Mouse (Mus musculus): Measurements from ENCODE around the gene Mpv17l2.

The Mpv17l2 gene

DNA sequence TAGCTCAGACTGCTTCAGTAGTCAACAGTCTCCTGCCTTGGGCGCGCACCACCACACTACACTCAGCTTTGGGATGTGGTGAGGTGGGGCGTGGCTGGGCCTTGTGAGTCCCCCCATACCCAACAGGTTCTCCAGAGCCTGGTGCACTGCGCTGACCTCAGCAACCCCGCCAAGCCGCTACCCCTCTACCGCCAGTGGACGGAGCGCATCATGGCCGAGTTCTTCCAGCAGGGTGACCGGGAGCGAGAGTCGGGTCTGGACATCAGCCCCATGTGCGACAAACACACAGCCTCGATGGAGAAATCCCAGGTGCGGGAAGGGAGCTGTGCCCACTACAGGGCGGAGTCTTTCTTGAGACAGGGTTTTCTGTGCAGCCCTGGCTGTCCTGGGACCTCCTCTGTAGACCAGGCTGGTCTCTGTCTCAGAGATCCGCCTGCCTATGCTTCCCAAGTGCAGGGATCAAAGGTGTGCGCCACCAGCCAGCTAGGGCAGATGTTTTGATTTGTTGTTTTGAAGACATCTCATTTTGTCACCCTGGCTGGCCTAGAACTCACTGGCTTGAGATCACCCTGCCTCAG, 11.6 kb downstream of the Mpv17l2 start:
- DNase-seq (ENCODE audit: low read depth), result no peak

DNA sequence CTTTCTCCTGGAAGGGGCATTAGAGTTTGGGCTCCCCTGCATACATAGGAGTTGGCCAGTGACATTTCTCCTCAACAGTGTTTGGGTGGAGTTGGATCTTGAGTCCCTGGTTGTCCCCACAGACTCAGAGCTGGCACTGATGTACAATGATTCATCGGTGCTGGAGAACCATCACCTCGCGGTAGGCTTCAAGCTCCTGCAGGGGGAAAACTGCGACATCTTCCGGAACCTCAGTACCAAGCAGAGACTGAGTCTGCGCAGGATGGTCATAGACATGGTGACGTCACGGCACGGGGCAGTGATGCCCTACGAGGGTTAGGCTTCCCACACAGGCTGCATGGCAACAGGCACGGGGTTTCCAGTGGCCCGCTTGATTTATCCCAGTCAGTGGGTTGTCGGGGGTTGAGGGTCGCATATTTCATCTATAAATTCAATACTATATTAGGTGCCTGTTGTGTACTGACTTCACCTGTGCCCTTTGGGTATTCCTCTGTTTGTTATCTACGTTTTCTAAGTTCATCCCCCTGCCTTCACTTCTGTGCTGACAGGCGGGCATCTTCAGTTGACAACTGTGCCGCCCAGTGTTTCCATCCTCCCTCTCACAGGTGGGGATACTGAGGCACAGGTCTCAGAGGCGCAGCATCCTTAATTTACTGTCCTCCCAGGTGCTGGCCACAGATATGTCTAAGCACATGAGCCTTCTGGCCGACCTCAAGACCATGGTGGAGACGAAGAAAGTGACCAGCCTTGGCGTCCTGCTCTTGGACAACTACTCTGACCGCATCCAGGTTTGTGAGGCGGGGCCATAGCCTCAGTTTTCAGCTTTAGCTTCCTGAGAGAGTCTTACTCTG, 12.3 kb downstream of the Mpv17l2 start:
- DNase-seq (ENCODE audit: low read depth), result no peak

DNA sequence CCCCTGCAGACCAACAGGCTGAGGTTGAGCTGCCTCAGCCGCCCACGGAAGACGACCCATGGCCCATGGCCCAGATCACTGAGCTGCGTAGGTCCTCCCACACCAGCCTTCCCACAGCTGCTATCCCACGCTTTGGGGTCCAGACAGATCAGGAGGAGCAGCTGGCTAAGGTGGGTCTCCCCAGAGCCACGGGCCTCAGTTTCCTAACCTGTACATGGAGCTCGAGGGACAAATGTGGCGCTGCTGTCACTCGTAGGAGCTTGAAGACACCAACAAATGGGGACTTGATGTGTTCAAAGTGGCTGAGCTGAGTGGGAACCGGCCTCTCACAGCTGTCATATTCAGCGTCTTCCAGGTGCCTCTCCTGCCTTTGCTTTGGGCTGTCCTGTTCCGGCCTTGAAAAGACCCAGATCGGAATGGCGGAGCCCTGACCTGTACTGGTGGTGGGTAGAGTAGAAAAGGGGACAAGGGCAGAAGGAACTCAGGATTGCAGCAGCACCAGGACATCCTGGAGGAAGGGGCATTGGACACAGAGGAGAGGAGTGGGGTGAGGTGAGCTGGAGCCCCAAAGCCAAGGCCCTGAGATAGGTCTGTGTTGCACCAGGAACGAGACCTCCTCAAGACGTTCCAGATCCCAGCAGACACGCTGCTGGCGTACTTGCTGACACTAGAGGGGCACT, 13.4 kb downstream of the Mpv17l2 start:
- no peak for DNase-seq (ENCODE audit: low read depth)

DNA sequence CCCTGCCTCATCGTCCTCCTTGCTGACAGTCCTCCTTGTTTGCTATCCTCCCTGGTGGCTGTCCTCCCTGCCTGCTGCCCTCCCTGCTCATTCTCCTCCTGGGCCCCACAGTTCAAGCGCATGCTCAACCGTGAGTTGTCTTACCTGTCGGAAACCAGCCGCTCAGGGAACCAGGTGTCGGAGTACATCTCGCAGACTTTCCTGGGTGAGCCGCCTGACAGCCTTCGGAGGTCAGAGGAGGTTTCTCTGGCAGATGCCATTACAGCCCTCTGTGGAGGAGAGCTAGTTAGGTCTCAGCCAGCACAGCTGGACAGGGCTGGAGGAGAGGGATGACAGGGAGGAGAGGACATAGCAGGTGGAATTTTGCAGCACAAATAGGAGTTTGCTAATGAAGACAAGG, 14.1 kb downstream of the Mpv17l2 start:
- DNase-seq (ENCODE audit: low read depth), result no peak

DNA sequence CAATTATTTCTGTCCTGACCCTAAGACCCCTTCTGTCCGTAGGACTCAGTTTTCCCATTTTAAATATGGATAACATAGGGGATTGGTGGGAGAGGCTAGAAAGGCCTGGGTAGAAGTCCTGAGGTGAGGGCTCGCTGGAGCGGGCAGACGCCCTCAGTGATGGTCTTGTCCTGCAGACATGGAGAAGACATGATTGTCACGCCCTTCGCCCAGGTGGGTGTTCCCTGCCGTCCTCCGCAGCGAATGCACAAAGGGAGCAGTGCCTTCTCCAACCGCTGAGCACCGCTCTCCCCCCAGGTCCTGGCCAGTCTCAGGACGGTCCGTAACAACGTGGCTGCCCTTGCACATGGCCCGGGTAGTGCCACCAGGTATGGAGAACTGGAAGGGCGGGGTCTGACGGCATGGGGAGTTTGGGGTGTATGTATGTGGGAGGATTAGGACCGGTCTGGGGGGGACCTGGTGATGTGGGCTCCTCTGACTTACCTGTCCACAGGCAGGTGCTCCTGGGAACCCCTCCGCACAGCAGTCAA, 15.0 kb downstream of the Mpv17l2 start:
- DNase-seq (ENCODE audit: low read depth), result no peak

DNA sequence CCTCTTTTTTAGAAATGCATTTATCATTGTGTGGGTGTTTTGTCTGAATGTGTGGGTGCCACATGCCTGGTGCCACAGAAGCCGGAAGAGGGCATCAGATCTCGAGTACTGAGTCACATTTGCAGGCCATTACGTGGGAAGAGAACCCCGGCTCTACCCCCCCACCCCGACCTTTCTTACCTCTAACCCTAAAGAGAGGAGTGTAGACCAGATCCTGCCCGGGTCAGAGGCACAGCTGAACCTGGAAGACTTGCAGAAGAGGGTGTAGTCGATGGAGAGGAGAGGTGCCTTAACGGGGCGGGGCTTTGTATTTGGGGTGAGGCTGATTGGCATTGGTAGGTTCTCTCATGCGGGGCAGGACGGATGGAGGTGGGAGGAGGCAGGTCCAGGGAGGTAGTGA, 15.9 kb downstream of the Mpv17l2 start:
- no peak for DNase-seq (ENCODE audit: low read depth)

DNA sequence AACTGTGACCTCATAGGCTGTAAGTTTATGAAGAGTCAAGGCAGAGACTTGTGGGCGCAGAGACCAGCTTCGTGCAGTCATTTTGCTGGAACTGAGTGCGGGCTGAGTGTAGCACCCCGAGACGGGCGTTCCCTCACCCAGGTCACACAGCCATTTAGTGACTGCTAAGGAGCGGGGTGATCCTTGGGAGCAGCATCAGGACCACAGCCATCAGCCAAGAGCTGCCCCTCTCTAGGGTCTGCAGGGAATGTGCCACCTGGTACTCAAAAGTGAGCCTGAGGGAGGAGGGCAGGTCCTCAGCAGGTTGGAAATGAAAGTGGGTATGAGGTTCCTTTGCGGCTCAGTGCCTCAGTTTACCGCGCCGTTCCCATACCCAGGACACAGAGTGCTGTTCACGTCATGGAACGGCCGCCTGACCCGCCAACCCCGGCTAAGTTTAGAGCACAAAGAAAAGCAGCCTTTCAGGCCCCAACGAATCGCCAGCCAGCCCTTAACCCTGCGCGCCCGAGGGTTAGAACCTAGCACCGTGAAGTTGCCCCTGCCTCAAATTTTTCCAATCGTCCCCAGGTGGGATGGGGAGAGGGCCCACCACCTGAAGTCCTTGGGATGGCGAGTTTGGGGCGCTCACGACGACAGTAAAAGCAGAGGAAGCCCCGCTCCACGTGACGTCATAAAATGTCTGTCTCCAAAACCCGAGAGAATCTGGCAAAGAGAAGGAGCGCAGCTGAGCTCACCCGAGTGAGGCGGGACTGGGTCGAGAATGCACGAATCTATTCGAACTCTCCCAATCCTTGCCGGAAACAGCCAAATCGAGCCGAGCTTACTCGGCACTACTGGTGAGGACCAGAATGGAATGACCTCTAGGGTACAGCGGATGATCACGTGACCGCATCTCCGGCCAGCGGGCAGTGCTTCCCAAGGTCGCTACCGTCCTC, 16.8 kb downstream of the Mpv17l2 start:
- no peak for DNase-seq (ENCODE audit: low read depth)

DNA sequence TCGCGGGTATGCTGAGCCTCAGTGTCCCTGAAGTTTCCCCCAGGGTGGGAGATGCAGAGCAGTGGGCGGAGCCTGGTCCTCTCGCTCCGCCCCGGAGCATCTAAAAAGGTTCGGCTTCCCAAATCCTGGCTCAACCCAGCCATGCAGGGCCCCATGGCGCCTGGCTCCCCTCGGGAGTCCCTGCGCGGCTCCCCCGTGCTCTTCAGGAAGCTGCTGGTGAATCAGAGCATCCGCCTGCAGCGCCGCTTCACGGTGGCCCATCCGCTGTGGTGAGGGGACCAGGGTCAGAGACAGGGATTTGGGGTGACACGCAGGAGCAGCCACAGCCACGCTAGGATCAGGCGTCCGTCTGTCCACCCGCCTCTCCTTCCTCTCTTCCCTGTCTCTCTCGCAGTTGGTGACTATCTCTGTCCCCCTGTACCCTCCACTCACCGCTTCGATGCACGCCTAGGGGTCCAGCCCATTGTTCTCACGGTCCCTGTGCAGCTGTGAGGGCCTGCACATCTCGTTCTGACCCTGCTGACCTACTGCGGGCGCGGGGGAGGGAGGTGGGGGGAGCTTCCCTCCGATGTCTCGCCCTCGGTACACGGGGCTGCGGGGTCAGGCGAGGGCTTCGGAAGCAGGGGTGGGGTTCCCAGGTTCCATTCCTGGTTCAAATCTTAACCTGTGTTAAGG, 17.6 kb downstream of the Mpv17l2 start:
- DNase-seq (ENCODE audit: low read depth), result no peak

DNA sequence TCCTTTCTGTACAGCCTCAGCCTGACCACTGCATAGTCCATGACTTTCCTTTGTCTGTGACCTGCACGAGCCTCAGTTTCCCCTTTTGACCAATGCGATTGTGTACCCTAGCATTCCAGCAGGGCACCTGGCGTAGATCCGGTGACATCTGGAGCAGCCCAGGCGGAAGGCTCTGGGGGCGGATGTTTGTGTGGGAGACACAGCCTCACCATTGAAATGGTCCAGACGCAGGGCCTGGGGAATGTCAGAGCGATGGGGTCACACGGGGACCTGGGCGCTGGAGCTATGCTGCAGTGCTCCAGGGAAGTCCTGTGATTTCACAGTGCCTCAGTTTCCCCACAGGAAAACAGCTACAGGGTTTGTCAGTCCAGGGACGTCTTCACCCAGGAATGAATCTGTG, 18.6 kb downstream of the Mpv17l2 start:
- no peak for DNase-seq (ENCODE audit: low read depth)

DNA sequence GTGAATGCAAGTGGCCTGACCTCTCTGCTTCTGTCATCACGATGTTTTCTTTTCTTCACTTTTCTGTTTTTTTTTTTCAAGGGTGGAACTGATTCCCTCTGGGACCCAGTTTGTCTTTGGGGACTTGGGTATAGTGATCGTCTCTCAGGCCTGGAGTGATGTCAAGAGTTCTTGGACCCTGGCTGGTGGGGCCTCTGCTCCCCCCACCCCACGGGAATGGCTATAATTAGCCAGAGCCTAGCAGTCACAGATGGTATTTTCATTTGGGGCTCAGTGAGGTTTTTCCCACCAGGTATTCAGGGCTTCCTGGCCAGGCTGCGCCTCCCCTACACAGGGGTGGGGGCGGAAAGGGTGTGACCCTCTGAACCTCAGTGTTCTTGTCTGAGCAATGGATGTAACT, 19.1 kb downstream of the Mpv17l2 start:
- DNase-seq (ENCODE audit: low read depth), result no peak

DNA sequence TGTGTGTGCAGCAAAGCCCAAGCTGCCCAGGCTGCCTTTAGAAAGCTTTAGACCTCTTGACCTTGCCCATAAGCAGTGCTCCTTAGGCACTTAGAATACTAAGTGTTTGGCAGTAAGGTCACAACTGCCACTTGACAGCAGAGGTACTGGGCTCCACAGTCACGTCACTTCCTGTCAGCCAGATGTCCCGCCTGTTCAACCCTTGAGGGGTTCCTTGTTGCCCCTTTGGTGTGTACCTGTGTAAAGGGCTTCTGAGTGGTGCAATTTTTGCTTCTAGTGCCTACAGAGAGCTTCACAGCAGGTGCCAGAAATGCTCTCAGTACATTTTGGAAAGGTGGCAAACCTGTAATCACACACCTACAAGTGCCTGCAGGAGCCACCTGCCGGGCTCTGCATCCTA, 22.5 kb downstream of the Mpv17l2 start:
- no peak for DNase-seq (ENCODE audit: low read depth)

DNA sequence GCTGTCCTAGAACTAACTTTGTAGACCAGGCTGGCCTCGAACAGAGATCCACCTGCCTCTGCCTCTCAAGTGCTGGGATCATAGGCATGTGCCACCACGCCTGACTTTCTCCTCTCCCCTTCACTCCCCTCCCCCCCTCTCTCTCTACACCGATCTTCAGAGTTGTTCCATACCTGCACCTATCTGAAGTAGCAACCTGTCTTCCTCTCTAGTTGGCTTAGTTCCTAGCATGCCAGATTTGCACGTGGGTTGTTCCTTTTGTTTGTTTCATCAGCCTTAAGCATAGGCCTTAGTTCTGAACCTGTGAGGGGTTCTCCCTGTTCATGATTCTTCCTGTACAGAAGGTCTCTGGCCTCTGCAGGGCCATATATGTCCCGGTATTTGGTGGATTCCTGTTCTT, 23.0 kb downstream of the Mpv17l2 start:
- no peak for DNase-seq (ENCODE audit: low read depth)

DNA sequence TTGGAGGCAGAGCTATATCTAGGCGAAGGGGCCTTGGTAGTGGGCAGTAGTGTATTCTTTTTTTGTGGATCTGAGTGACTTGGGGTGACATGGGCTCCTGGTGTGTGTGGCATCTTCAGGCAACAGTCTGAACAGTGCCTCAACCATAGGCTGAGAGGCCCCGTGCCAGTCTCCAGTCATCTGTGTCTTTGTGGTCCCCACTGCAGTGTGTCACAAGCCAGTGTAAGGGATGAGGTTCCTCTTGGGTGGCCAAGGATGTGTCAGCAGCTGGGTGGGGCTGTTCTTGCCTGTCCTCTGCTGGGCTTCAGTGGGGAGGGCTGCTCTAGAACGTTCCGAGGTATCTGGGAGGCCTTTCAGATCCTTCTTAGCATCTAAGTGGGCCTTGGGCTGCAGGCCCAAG, 29.8 kb downstream of the Mpv17l2 start:
- no peak for DNase-seq (ENCODE audit: low read depth)

DNA sequence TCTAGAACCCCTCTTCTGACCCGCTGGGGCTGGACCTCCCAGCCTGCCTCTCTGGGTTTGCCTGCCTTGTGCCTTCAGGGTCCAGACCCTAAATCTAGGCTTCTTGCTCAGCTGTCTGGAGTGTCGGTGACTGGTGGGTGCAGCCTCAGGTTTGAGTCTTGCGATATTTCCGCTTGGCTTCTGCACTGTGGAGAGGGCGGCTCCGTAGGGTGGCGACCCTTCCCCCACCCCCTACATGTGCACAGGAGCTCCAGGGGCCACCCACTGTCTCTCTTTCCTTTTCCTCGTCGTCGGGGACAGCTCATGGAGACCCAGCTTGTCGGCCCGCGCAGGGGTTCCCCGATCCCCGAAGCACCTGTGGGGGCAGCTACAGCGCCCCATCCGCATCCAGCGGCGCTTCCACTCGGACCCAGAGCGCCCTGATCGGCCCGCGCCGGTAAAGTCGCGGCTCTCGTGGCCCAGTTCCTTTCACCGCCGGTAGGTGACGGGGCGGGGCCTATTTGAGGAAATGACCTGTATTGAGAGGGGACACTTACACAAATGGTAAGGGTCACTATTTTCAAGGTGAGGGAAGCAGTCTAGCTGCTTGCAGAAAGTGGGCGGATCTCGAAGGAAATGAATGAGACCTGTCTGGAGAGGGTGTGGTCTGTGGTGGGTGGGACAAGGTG, 30.8 kb downstream of the Mpv17l2 start:
- DNase-seq (ENCODE audit: low read depth), result no peak

DNA sequence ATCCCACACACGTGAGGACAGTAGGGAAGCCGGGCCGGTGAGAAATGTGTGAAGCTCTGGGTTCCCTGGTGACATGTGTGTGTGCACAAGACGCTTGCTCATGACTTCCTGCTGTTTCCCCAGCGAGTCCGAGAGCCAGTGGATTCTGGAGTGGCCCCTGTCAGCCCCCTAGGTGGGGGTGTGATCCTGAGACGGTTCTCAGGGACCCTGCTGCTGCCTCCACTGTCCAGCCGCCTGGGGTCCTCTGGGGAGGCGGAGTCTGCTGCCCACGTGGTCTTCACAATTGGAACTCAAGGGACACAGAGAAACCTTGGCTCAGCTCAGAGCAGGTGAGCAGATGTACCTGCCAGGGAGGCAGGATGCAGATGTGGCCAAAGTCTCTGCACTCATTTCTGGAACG, 34.0 kb downstream of the Mpv17l2 start:
- no peak for DNase-seq (ENCODE audit: low read depth)

DNA sequence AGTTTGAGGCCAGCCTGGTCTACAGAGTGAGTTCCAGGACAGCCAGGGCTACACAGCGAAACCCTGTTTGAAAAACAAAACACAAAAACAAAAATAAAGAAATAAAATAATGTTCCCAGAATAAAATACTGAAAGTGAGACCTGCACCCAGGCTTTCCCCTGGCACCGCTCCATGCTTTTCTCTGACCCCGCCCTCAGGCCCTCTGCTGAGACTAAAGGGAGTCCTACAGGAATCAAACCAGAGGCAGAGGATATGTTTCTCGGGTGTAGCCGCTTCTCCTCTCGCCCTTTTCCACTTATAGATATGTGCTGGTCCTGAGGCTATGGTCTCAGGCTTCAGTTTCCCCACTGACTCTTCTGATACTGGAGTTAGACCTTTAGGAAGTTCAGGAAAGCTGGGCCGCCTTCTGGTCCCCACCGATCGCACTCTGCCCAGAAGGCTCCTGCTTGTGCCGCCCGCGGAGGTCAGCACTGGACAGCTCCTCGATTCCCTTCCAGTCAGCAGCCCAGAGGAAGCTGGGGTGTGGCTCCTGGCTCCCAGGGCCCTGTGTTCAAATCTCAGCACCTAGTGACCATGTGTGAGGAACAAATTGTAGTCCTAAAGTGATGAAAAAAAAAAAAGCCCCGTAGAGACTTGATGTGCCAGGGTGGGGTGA, 34.8 kb downstream of the Mpv17l2 start:
- DNase-seq (ENCODE audit: low read depth), result no peak

DNA sequence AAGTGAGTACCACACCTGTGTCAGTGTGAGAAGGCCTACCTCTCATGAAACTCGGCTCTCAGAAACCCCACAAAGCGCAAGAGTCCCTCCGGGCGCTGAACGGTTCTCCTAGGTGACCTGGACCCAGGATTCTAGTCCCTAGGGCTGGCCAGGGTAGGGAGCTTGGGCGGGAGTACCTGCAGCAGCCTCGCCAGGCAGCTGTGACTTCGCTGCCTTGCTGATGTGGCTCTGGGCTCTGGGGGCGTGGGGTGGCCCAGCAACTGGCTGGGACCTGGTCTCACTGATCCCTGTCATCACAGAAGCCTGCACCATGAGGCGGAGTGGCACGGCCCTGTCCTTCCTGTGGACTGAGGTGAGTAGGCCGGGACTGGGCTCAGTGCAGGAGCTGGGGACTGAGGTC, 36.5 kb downstream of the Mpv17l2 start:
- DNase-seq (ENCODE audit: low read depth), result no peak

DNA sequence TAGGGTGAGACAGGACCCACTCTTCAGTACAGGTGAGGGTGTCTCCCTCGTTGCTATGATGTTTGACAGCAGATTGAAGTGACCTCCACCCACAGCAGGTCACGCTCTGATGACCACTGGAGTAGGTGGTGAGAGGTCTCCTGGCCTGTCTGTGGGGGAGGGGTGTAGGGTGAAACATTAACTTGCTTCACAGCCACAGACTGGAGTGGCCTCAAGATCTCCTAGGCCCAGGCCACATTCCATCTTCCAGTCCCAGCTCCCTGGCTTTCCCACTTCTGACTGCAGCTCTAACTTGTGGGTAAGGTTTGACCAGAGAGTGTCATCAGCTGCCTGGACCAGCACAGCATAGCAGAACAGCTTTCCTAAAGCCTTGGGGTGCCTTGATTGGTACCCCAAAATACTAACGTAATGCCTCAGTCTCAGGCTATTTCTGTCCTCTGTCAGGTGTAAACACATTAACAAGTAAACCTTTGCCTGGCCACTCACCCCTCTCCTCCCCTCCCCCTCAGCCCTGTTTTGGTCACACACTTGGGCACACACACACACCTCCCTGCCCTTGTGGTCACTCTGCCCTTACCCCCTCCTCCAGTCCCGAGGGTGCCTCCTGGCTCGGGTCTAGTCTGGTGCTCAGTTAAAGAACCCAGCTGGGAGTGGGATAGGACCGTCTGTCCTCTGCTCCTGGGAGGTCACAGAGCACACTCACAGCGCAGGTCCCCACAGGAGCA, 37.1 kb downstream of the Mpv17l2 start, which contains the start of gene Pde4c:
TSS of gene Pde4c (plus strand) at position 235 of the 725 bp plus-strand sequence.
- no peak for DNase-seq (ENCODE audit: low read depth)

DNA sequence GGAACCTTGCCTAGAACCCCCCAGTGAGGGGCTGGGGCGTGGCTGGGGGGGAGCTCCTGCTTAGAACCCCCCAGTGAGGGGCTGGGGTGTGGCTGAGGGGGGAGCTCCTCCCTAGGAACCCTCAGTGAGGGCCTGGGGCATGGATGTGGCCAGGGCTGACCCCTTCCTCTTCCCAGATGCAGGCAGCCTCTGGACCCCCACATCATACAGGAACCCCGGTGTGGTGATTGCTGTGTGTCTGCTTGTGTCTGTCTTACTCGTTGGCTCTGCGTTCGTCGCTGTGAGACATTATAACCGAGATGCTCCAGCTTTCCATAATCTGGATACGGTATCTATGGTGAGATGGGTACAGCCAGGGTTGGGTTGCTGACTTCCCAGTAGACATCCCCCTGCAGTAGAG, 39.1 kb downstream of the Mpv17l2 start:
- no peak for DNase-seq (ENCODE audit: low read depth)

DNA sequence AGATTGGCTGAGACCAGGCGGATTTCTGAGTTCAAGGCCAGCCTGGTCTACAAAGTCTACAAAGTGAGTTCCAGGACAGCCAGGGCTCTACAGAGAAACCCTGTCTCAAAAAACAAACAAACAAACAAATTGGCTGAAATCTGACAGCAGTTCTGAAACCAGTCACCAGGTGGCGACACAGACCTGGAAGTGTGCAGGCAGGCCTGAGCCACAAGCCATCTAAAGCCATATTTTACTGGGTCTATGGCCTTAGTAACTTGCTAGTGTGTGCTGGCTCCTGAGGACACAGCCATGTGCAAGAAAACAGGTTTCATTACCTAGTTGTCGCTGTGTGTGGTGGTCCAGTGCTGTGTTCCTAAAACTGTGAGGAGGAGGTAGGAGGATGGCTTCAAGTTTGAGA, 40.0 kb downstream of the Mpv17l2 start:
- DNase-seq (ENCODE audit: low read depth), result no peak
